Mouse (Mus musculus) liver, embryonic 15.5 days (tissue): ENCODE data around the gene Paxx. TPM values are rescaled to one million over a fixed set of nuclear protein-coding genes. Genes with fewer than 3 reads are reported as not detected.

Source experiments
- ATAC-seq: fragments of 200-750 bp; cut with Nextera tagmentation; 2 replicates; pipeline ENCODE4 v1.8.0; 2017; ENCODE audit warnings: moderate number of reproducible peaks, mild to moderate bottlenecking, moderate library complexity; ENCODE audit not compliant: insufficient read depth
- H3K27ac ChIP-seq: fragments of 300-500 bp; sonication (generic); replicated peaks from 2 replicates; pipeline ENCODE4 v1.5.1; 2015; ENCODE audit warnings: mild to moderate bottlenecking, inconsistent platforms
- H3K27me3 ChIP-seq: fragments of 300-500 bp; sonication (generic); 2 replicates; pipeline ENCODE4 v1.6.1; 2015; ENCODE audit warnings: mild to moderate bottlenecking, inconsistent platforms
- H3K36me3 ChIP-seq: fragments of 300-500 bp; sonication (generic); replicated peaks from 2 replicates; pipeline ENCODE4 v1.6.1; 2015; ENCODE audit warnings: moderate library complexity, mild to moderate bottlenecking, inconsistent platforms
- H3K4me1 ChIP-seq: fragments of 300-500 bp; sonication (generic); replicated peaks from 2 replicates; pipeline ENCODE4 v1.6.1; 2015; ENCODE audit warnings: inconsistent platforms
- H3K4me2 ChIP-seq: fragments of 300-500 bp; sonication (generic); 2 replicates; pipeline ENCODE4 v1.6.1; 2015; ENCODE audit warnings: moderate library complexity, mild to moderate bottlenecking, inconsistent platforms
- H3K4me3 ChIP-seq: fragments of 300-500 bp; sonication (generic); replicated peaks from 2 replicates; pipeline ENCODE4 v1.5.1; 2015; ENCODE audit warnings: mild to moderate bottlenecking, inconsistent platforms
- H3K9ac ChIP-seq: fragments of 300-500 bp; sonication (generic); 2 replicates; pipeline ENCODE4 v1.6.1; 2015; ENCODE audit warnings: moderate library complexity, mild to moderate bottlenecking, inconsistent platforms
- H3K9me3 ChIP-seq: fragments of 300-500 bp; sonication (generic); replicated peaks from 2 replicates; pipeline ENCODE4 v1.6.1; 2016; ENCODE audit warnings: inconsistent platforms
- WGBS: fragments of 180-500 bp; shearing (Covaris S2); methylation state at CpG from one replicate; pipeline ENCODE4 v1.1.7; 2015; ENCODE audit warnings: mixed read lengths; ENCODE audit not compliant: insufficient replicate concordance; 5-methylcytosine and 5-hydroxymethylcytosine counted together
- polyA plus RNA-seq: library from polyadenylated mRNA; unstranded; fragments of >200 nt; fragmentation: Nextera tagmentation; extraction: Ambion mirVana; gene quantifications from 2 replicates; pipeline ENCODE4 v1.2.1, GENCODE M21; 2015

Paxx gene
- polyA plus RNA-seq, 1 experiment from 2014 or later, result 8.3 TPM

DNA sequence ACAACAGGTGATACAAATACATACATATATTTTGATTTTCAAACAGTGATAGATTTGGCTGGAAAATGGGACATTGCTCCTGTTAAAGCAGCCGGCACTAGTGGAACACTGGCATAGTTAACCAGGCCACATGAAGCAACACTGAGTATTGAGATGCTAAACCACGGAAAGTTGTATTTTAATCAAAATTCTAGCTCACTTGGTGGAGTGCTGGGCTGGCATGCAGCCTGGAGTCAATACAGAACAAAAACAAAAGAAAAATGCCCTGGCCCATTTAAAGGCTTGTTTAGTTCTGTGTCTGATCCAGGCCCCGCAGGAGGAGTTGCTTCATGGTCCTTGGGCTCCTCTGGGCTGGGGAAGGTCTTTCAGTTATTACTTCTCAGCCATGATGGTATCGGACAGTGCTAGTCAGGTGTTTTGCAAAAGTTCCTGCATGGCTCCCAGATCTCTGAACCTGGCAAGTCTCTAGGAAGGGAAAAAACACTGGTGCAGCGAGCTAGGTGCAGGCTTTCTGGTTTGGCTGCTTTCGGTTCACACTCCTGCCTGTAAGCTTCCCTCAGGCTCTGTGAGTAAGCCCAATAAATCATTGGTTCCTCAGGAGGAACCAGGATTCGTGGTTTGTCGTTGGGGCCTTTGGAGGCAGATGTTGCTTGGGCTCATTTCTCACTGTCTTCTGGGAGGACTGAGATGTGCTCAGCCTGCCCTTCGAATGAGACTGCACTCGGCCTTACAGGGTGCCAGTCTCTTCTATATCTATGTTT lies 18.8 kb upstream of the Paxx start:
- Histone ChIP-seq H3K27me3 (0 out of 2 replicates have a peak, but pooled peaks cover 5% of the 10 kb centered on the region), H3K36me3 (no peaks in the 10 kb centered on the region), H3K27ac (no peak overlapping the region), H3K9me3 (no peaks in the 10 kb centered on the region), H3K4me1 (peaks cover under 1% of the 10 kb centered on the region; the same call in 1 of the 2 replicates), H3K9ac (no peak overlapping the region), H3K4me3 (no peak overlapping the region), H3K4me2 (no peak overlapping the region)
- WGBS, result 51% methylated on average over 10 of the region's 10 CpGs
- ATAC-seq, result no peak

DNA sequence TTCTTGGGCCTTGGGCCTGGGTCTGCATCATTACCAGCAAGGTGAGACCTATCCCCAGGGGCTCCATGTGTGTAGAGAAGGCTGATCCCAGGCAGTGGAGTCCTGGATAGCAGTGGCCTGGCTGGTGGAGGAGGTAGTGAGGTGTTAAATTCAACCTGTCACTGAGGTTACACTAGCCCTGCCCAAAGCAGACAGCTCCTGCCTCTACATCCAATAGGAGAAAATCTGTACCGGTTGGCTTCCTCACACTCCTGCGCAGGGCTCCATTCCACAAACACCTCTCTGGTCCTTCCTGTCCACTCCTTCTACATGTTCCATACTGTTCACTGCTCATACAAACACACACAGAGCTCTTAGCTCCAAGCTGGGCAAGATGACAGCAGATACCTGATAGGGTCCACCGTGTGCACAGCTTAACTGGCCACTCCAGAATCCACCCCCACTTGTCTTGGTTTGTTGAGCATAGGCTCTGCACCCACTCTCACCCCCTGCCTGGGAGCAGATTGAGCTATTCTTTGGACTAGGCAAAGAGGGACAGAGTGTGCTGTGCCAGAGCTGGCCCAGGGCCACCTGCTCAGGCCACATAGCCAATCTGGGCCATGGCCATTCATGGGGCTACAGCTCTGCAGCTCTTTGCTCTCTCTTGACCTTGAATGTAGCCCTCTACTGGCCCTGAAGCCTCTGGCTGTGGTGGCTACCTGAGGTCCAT lies 17.2 kb upstream of the Paxx start:
- Histone ChIP-seq H3K4me2 (no peak overlapping the region), H3K27me3 (0 out of 2 replicates have a peak, but pooled peaks cover 5% of the 10 kb centered on the region), H3K36me3 (no peaks in the 10 kb centered on the region), H3K9me3 (no peaks in the 10 kb centered on the region), H3K4me3 (no peak overlapping the region), H3K27ac (no peak overlapping the region), H3K9ac (no peak overlapping the region), H3K4me1 (no peaks in the 10 kb centered on the region)
- ATAC-seq, result no peak
- 55% methylated on average over 3 of the region's 3 CpGs for WGBS

DNA sequence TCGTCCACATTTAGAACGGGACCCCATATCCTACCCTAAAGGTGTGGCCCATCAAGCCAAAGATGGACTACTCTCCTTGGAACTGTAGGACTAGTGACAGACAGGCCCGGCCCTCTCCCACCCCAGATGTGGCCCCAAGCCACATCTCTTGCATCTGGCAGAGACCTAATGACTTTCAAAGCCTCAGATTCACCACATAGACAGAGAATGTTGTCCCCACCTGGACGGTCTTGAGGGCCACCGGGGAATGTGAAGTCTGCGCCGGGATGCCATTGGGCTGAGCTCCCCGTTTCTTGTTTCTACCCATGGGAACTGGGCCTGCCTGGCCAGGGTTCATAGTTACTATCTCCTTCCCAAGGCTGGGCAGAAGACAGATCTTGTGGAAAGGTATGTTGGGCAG lies 16.6 kb upstream of the Paxx start:
- ATAC-seq, result no peak
- 70% methylated on average over 8 of the region's 8 CpGs for whole genome bisulfite sequencing
- no peak overlapping the region for H3K4me2 ChIP-seq

GRCm38 (mm10) chr2:25472550-25472949 lies 11.7 kb upstream of the Paxx start:
- no peak overlapping the region for H3K4me3 ChIP-seq
- no peak overlapping the region for H3K27ac ChIP-seq
- H3K9me3 ChIP-seq, result no peaks in the 10 kb centered on the region
- 45% methylated on average over 2 of the region's 2 CpGs for WGBS
- no peaks in the 10 kb centered on the region for H3K36me3 ChIP-seq
- H3K27me3 ChIP-seq, result 0 out of 2 replicates have a peak, but pooled peaks cover 5% of the 10 kb centered on the region
- no peak overlapping the region for H3K4me2 ChIP-seq
- no peak overlapping the region for H3K9ac ChIP-seq
- no peak for ATAC-seq
- no peaks in the 10 kb centered on the region for H3K4me1 ChIP-seq

More for the DNA sequence above, 16.6 kb upstream of the Paxx start:
- Histone ChIP-seq H3K4me1 (no peaks in the 10 kb centered on the region), H3K36me3 (no peaks in the 10 kb centered on the region), H3K27me3 (0 out of 2 replicates have a peak, but pooled peaks cover 5% of the 10 kb centered on the region), H3K9ac (no peak overlapping the region), H3K9me3 (no peaks in the 10 kb centered on the region), H3K27ac (no peak overlapping the region), H3K4me3 (no peak overlapping the region)

DNA sequence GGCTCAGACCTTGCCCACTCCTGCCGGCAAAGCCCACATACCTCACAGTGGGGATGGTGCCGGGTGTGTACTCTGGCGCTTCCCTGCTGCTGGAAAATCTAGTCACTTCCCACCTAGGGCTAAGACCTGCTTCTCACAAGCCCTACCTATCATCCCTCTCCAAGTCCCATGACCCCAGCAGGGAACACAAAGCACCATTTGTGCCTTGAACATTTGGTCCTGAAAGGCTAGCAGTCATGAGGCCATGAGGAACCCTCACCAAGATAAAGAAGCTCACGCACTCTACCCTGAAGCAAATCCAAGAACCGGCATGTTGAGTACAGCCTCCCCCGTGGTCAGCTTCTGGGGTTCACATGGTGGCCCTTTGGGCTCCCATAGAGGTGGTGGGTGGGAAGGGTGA lies 9.1 kb upstream of the Paxx start, which contains the start of gene Ptgds:
Gene Ptgds (minus strand): TSS at position 78 of the 400 bp plus-strand sequence.
- Histone ChIP-seq H3K27ac (no peak within 1 kb of the TSS), H3K9me3 (no peaks in the 10 kb centered on the region), H3K9ac (no peak within 1 kb of the TSS), H3K4me2 (no peak within 1 kb of the TSS), H3K36me3 (no peaks in the 10 kb centered on the region), H3K27me3 (no peaks in the 10 kb centered on the region), H3K4me1 (no peaks in the 10 kb centered on the region), H3K4me3 (no peak within 1 kb of the TSS)
- 57% methylated on average over 6 of the region's 6 CpGs for WGBS
- ATAC-seq, result no peak

GRCm38 (mm10) chr2:25468962-25469915 lies 8.3 kb upstream of the Paxx start:
- Histone ChIP-seq H3K9ac (no peak overlapping the region), H3K4me1 (peaks cover 5% of the 10 kb centered on the region; the same call in 1 of the 2 replicates), H3K4me3 (no peak overlapping the region), H3K27me3 (no peaks in the 10 kb centered on the region), H3K36me3 (no peaks in the 10 kb centered on the region), H3K4me2 (no peak overlapping the region), H3K9me3 (no peaks in the 10 kb centered on the region), H3K27ac (no peak overlapping the region)
- ATAC-seq, result no peak
- WGBS, result 75% methylated on average over 10 of the region's 10 CpGs

DNA sequence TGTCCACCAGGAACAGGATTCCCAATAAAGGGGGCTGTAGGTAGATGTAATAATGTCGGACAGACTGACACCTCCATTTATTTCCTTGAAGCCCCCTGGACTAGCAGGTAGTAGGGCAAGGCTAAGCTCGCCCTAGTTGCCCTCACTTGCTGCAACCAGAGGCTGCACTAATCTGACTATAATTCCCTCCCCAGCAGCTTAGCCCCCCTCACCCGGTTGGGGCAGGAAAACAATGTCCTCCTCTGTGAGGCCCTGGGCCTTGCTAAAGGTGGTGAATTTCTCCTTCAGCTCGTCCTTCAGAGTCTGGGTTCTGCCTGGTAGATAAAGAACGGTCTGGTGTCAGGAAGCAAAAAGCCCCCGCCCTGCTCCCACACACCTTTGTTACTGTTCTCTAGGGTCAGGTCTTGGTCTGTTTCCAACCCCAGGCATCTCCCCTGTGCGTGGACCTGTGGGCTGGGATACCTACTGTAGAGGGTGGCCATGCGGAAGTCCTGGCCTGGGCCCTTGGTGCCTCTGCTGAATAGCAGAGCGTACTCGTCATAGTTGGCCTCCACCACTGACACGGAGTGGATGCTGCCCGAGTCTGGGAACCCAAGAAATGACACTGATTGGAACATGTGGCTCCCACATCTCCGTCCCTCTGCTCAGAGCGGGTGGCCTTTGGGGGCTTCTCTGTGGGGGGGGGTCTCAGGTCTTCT lies 6.9 kb upstream of the Paxx start:
- WGBS, result 55% methylated on average over 14 of the region's 14 CpGs
- Histone ChIP-seq H3K27me3 (no peaks in the 10 kb centered on the region), H3K9me3 (no peaks in the 10 kb centered on the region)

GRCm38 (mm10) chr2:25465816-25466635 lies 5.1 kb upstream of the Paxx start:
- WGBS, result 14% methylated on average over 10 of the region's 10 CpGs
- no peak overlapping the region for H3K4me3 ChIP-seq
- no peaks in the 10 kb centered on the region for H3K36me3 ChIP-seq
- no peak overlapping the region for H3K4me2 ChIP-seq
- H3K4me1 ChIP-seq, result peaks cover 12% of the 10 kb centered on the region
- H3K27ac ChIP-seq, result peak overlapping the region; percentile 24; the same call in 1 of the 2 replicates
- no peak for ATAC-seq
- H3K9ac ChIP-seq, result no peak overlapping the region
- no peaks in the 10 kb centered on the region for H3K9me3 ChIP-seq
- no peaks in the 10 kb centered on the region for H3K27me3 ChIP-seq

More for the DNA sequence above, 6.9 kb upstream of the Paxx start:
- Histone ChIP-seq H3K9ac (no peak overlapping the region), H3K4me1 (peaks cover 5% of the 10 kb centered on the region; the same call in 1 of the 2 replicates), H3K4me3 (no peak overlapping the region), H3K36me3 (no peaks in the 10 kb centered on the region), H3K27ac (no peak overlapping the region), H3K4me2 (no peak overlapping the region)
- ATAC-seq, result no peak

GRCm38 (mm10) chr2:25465256-25465655 lies 4.4 kb upstream of the Paxx start:
- no peak overlapping the region for H3K4me3 ChIP-seq

More at GRCm38 (mm10) chr2:25465256-25465655, 4.4 kb upstream of the Paxx start:
- WGBS, result 32% methylated on average over 2 of the region's 2 CpGs
- peaks cover 16% of the 10 kb centered on the region for H3K4me1 ChIP-seq
- ATAC-seq, result no peak
- H3K36me3 ChIP-seq, result no peaks in the 10 kb centered on the region
- no peaks in the 10 kb centered on the region for H3K27me3 ChIP-seq
- H3K9ac ChIP-seq, result no peak overlapping the region
- no peaks in the 10 kb centered on the region for H3K9me3 ChIP-seq
- H3K27ac ChIP-seq, result no peak overlapping the region; the same call in 1 of the 2 replicates
- no peak overlapping the region for H3K4me2 ChIP-seq
